Comparison of ENCODE assay signal across 7 mouse cellular contexts in the genomic region with DNA sequence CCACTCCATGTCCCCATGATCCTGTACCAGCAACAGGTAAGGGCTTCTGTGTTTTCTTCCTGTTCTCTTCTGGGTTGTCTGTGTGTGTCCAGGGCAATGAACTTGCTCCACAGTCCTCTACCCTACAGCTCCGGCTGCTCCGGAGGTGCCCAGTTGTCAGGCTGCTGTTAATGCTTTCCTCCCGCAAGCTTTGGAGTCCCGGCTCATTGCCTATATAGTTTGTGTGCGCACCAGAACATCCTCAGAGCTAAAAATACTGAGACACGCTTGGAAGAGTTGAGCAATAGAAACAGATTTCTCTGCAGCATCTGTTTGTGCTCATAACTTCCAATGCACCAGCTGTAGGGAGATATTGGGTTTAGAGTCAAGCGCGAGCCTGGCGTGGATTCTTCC. TPM values are rescaled to one million over a fixed set of nuclear protein-coding genes. Genes with fewer than 3 reads are reported as not detected.
DNase-seq lines count a peak whose midpoint lies in the region; ATAC-seq lines count a peak whose summit lies in the region.

No protein-coding gene starts in this region.

- H3K4me2 ChIP-seq in lung, embryonic 16.5 days (ENCODE audit: low read depth, low read length) = peak overlapping the region; percentile 92
- peak overlapping the region; percentile 95 for H3K4me2 ChIP-seq in forebrain, embryonic 13.5 days
- H3K4me2 ChIP-seq in hindbrain, embryonic 14.5 days (replicated peaks) = peak overlapping the region; percentile 87
- H3K4me2 ChIP-seq in midbrain, embryonic 11.5 days = peak overlapping the region; percentile 69

- H3K27me3 ChIP-seq in lung, embryonic 16.5 days (ENCODE audit: control insufficient read depth, insufficient read depth, low read depth, low read length) = peaks cover 4% of the 10 kb centered on the region; the same call in 1 of the 2 replicates
- peaks cover 19% of the 10 kb centered on the region for H3K27me3 ChIP-seq in forebrain, embryonic 13.5 days
- H3K27me3 ChIP-seq in hindbrain, embryonic 14.5 days (ENCODE audit: control insufficient read depth, insufficient read depth, low read length) = peaks cover 15% of the 10 kb centered on the region; the same call in 1 of the 2 replicates
- peaks cover 6% of the 10 kb centered on the region for H3K27me3 ChIP-seq in midbrain, embryonic 11.5 days (ENCODE audit: control insufficient read depth, insufficient read depth, low read length)

- peaks cover 7% of the 10 kb centered on the region; the same call in 1 of the 2 replicates for H3K4me1 ChIP-seq in lung, embryonic 16.5 days (replicated peaks; ENCODE audit: control insufficient read depth, insufficient read depth, low read length)
- H3K4me1 ChIP-seq in forebrain, embryonic 13.5 days = peaks cover 14% of the 10 kb centered on the region
- H3K4me1 ChIP-seq in hindbrain, embryonic 14.5 days (replicated peaks; ENCODE audit: control insufficient read depth, insufficient read depth, low read length) = peaks cover 9% of the 10 kb centered on the region; the same call in 1 of the 2 replicates
- H3K4me1 ChIP-seq in midbrain, embryonic 11.5 days (ENCODE audit: control insufficient read depth, insufficient read depth, low read length) = no peaks in the 10 kb centered on the region; the same call in 1 of the 2 replicates

- H3K36me3 ChIP-seq in lung, embryonic 16.5 days (ENCODE audit: control insufficient read depth, insufficient read depth, low read length) = no peaks in the 10 kb centered on the region
- H3K36me3 ChIP-seq in forebrain, embryonic 13.5 days (ENCODE audit: poor library complexity, severe bottlenecking) = no peaks in the 10 kb centered on the region
- H3K36me3 ChIP-seq in hindbrain, embryonic 14.5 days (replicated peaks; ENCODE audit: control insufficient read depth, insufficient read depth) = no peaks in the 10 kb centered on the region
- no peaks in the 10 kb centered on the region for H3K36me3 ChIP-seq in midbrain, embryonic 11.5 days (ENCODE audit: control insufficient read depth, insufficient read depth, low read length)

- no peaks in the 10 kb centered on the region for H3K9me3 ChIP-seq in lung, embryonic 16.5 days (ENCODE audit: control insufficient read depth, low read length)
- no peaks in the 10 kb centered on the region for H3K9me3 ChIP-seq in forebrain, embryonic 13.5 days (replicated peaks)
- H3K9me3 ChIP-seq in hindbrain, embryonic 14.5 days (ENCODE audit: control insufficient read depth, low read length) = no peaks in the 10 kb centered on the region
- H3K9me3 ChIP-seq in midbrain, embryonic 11.5 days (ENCODE audit: control insufficient read depth, low read length) = no peaks in the 10 kb centered on the region

- WGBS in lung, embryonic 16.5 days = 0% methylated on average over 9 of the region's 9 CpGs
- under 1% methylated on average over 9 of the region's 9 CpGs for WGBS in forebrain, embryonic 13.5 days
- WGBS in hindbrain, embryonic 14.5 days = 2% methylated on average over 9 of the region's 9 CpGs
- WGBS in midbrain, embryonic 11.5 days = 0% methylated on average over 9 of the region's 9 CpGs

- no peak for DNase-seq in lung, postnatal 36 days
- no peak for DNase-seq in hindbrain, embryonic 14.5 days (ENCODE audit: low spot score)
- no peak for DNase-seq in midbrain, embryonic 11.5 days (ENCODE audit: low spot score, missing footprints)
- DNase-seq in testis, postnatal 14 days (ENCODE audit: low spot score) = peak; percentile 4

- H3K27ac ChIP-seq in lung, embryonic 16.5 days (ENCODE audit: low read length) = no peak overlapping the region
- H3K27ac ChIP-seq in forebrain, embryonic 13.5 days = no peak overlapping the region
- 0 out of 2 replicates have a peak overlapping the region, but pooled peaks have one; percentile 29 for H3K27ac ChIP-seq in hindbrain, embryonic 14.5 days
- H3K27ac ChIP-seq in midbrain, embryonic 11.5 days (ENCODE audit: low read depth, low read length) = no peak overlapping the region

- H3K9ac ChIP-seq in lung, embryonic 16.5 days (ENCODE audit: low read length) = peak overlapping the region; percentile 58
- H3K9ac ChIP-seq in forebrain, embryonic 13.5 days = peak overlapping the region; percentile 54
- H3K9ac ChIP-seq in hindbrain, embryonic 14.5 days = peak overlapping the region; percentile 41; the same call in 1 of the 2 replicates
- peak overlapping the region; percentile 39 for H3K9ac ChIP-seq in midbrain, embryonic 11.5 days (ENCODE audit: low read length)

- ATAC-seq in lung, embryonic 16.5 days (ENCODE audit: low read depth) = peak; percentile 58; the same call in 1 of the 2 replicates
- peak; percentile 65 for ATAC-seq in forebrain, embryonic 13.5 days
- peak; percentile 73 for ATAC-seq in hindbrain, embryonic 14.5 days (ENCODE audit: low FRiP score)
- peak; percentile 79 for ATAC-seq in midbrain, embryonic 11.5 days (ENCODE audit: low FRiP score)
- ATAC-seq in megakaryocyte-erythroid progenitor cell, adult 5-6 weeks (replicated peaks; ENCODE audit: low FRiP score, low TSS enrichment, poor library complexity, severe bottlenecking) = no peak; the same call in 1 of the 2 replicates

- H3K4me3 ChIP-seq in lung, embryonic 16.5 days (ENCODE audit: low read length) = peak overlapping the region; percentile 68
- peak overlapping the region; percentile 65 for H3K4me3 ChIP-seq in forebrain, embryonic 13.5 days
- H3K4me3 ChIP-seq in hindbrain, embryonic 14.5 days (replicated peaks; ENCODE audit: low read length) = peak overlapping the region; percentile 55
- H3K4me3 ChIP-seq in midbrain, embryonic 11.5 days (ENCODE audit: low read depth, low read length) = peak overlapping the region; percentile 58

RNA-seq across cellular contexts. Expression of gene Kcnj2, which starts 0.3 kb away (rescaled TPM):
- polyA plus RNA-seq in lung, embryonic 16.5 days (2015; fragmentation: Nextera tagmentation; extraction: Ambion mirVana) = 2.0 and 2.2 TPM in 2 replicates
- 0.62 and 0.81 TPM in 2 replicates for polyA plus RNA-seq in forebrain, embryonic 13.5 days (2015; fragmentation: Nextera tagmentation; extraction: Ambion mirVana)
- polyA plus RNA-seq in hindbrain, embryonic 14.5 days (2014; fragmentation: Nextera tagmentation; extraction: Ambion mirVana) = 0.50 and 0.56 TPM in 2 replicates
- polyA plus RNA-seq in midbrain, embryonic 11.5 days (2014; fragmentation: Nextera tagmentation; extraction: Ambion mirVana) = 0.50 and 0.51 TPM in 2 replicates
- not detected in 2 replicates for total RNA-seq in megakaryocyte-erythroid progenitor cell, adult 5-6 weeks (2014; fragmentation: Nextera tagmentation)
- total RNA-seq in megakaryocyte-erythroid progenitor cell, adult 5-6 weeks (2017) = not detected in 2 replicates
